Mouse (Mus musculus): ENCODE data around the gene Tead1.

Gene Tead1

GRCm38 (mm10) chr7:112679171-112679512 is at the start of gene Tead1:
Gene Tead1 (plus strand): TSS chr7:112679318.
- peak; percentile 94 to 99 for DNase-seq

GRCm38 (mm10) chr7:112634505-112635213 is 44.5 kb upstream of the Tead1 start:
- no peak for DNase-seq

GRCm38 (mm10) chr7:112635936-112636335 is 43.2 kb upstream of the Tead1 start:
- no peak for DNase-seq

GRCm38 (mm10) chr7:112643866-112644543 is 35.1 kb upstream of the Tead1 start:
- no peak for DNase-seq

GRCm38 (mm10) chr7:112644701-112645100 is 34.4 kb upstream of the Tead1 start:
- peak; percentile 15 to 33 for DNase-seq

GRCm38 (mm10) chr7:112645724-112646123 is 33.4 kb upstream of the Tead1 start:
- no peak for DNase-seq

GRCm38 (mm10) chr7:112647417-112647816 is 31.7 kb upstream of the Tead1 start:
- no peak for DNase-seq

- DNase-seq: peak; percentile 48 to 65
Measured at GRCm38 (mm10) chr7:112656141-112656662, 22.9 kb upstream of the Tead1 start.

- DNase-seq: no peak
Measured at GRCm38 (mm10) chr7:112658939-112659338, 20.2 kb upstream of the Tead1 start.

GRCm38 (mm10) chr7:112659816-112660215 is 19.3 kb upstream of the Tead1 start:
- DNase-seq: no peak

GRCm38 (mm10) chr7:112660325-112660724 is 18.8 kb upstream of the Tead1 start:
- no peak for DNase-seq

GRCm38 (mm10) chr7:112662398-112663313 is 16.5 kb upstream of the Tead1 start:
- DNase-seq: no peak

- peak; percentile 43 to 46 for DNase-seq
Measured at GRCm38 (mm10) chr7:112663314-112663966, 15.7 kb upstream of the Tead1 start.

GRCm38 (mm10) chr7:112669993-112670392 is 9.1 kb upstream of the Tead1 start:
- no peak for DNase-seq

- DNase-seq: peak; percentile 75 to 80
Measured at GRCm38 (mm10) chr7:112678418-112679170, 524 bp upstream of the Tead1 start.

GRCm38 (mm10) chr7:112679513-112680245 is 561 bp downstream of the Tead1 start:
- DNase-seq: peak; percentile 80 to 84

- DNase-seq: peak; percentile 55 to 59
Measured at GRCm38 (mm10) chr7:112680498-112681251, 1.6 kb downstream of the Tead1 start.

- DNase-seq: no peak
Measured at GRCm38 (mm10) chr7:112684626-112685561, 5.8 kb downstream of the Tead1 start.

GRCm38 (mm10) chr7:112685993-112686392 is 6.9 kb downstream of the Tead1 start:
- no peak for DNase-seq

Data from kidney, postnatal 36 days (tissue).